In the genomic region with DNA sequence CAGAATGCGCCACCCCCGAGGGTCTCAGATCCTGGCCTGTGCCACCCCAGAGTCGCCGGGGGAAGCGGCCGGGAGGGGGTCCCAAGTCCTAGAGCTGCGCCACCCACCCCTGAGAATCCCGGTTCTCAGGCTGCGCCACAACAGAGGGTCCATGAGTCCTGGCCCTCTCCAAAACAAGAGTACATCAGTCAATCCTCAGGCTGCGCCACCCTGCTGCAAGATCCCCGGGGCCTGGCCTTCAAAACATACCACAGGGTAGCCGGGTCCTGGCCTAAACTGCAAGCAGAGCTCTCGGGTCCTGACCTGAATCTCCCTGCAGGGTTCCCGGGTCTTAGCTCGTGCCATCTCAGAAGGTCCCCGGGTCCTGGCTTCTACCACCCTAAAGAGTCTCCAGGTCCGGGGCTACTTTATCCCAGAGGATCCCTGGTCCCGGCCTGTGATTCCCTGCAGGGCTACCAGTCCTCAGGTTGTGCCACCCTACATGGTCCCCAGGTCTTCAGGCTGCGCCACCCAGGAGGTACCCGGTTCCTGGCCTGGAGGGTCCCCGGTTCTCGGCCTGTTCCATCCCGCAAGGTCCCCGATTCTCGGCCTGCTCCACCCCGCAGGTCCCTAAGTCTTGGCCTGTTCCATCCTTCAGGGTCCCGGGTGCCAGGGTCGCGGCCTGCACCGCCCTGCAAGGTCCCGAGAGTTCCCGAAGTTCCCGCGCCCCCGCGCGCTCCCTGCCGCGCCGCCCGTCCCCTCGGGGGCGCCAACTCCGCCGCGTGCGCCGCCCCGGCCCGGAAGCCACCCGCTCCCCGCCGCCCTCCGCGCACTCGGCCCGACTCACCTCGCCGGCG, we compare ENCODE assay signal across 8 mouse cellular contexts. TPM values are rescaled to one million over a fixed set of nuclear protein-coding genes. Genes with fewer than 3 reads are reported as not detected.
DNase-seq lines count a peak whose midpoint lies in the region; ATAC-seq and TF ChIP-seq lines count a peak whose summit lies in the region.

No protein-coding gene starts in this region.

- peak overlapping the region; percentile 82 for H3K9ac ChIP-seq in intestine, embryonic 14.5 days (ENCODE audit: low read length)
- peak overlapping the region; percentile 82 for H3K9ac ChIP-seq in limb, embryonic 15.5 days
- H3K9ac ChIP-seq in stomach, embryonic 15.5 days, result peak overlapping the region; percentile 88

- H3K79me2 ChIP-seq in myocyte (ENCODE audit: control insufficient read depth, insufficient read depth), result peaks cover 47% of the 10 kb centered on the region

- peak; percentile 52 for ATAC-seq in intestine, embryonic 14.5 days (replicated peaks; ENCODE audit: low FRiP score, low TSS enrichment, low read depth)
- no peak for ATAC-seq in limb, embryonic 15.5 days (ENCODE audit: insufficient number of reproducible peaks, low FRiP score, low TSS enrichment, low read depth)
- peak; percentile 23 for ATAC-seq in stomach, embryonic 15.5 days (ENCODE audit: insufficient read depth, low FRiP score, low read depth)

- TF ChIP-seq POLR2A in cortical plate, adult 2 months (IDR thresholded peaks at IDR 0.05; ENCODE audit: extremely low read depth, insufficient read depth, low read length), result no peak
- peak; percentile 10 for TF ChIP-seq POLR2A in myocyte (IDR thresholded peaks at IDR 0.05; ENCODE audit: insufficient read length, low read depth)

- no peaks in the 10 kb centered on the region for H3K9me3 ChIP-seq in intestine, embryonic 14.5 days (ENCODE audit: control insufficient read depth, low read length)
- H3K9me3 ChIP-seq in limb, embryonic 15.5 days, result no peaks in the 10 kb centered on the region
- no peaks in the 10 kb centered on the region for H3K9me3 ChIP-seq in stomach, embryonic 15.5 days

- H3K27me3 ChIP-seq in intestine, embryonic 14.5 days (replicated peaks; ENCODE audit: control insufficient read depth, insufficient read depth, low read length), result no peaks in the 10 kb centered on the region
- no peaks in the 10 kb centered on the region for H3K27me3 ChIP-seq in limb, embryonic 15.5 days
- no peaks in the 10 kb centered on the region for H3K27me3 ChIP-seq in myocyte (ENCODE audit: control insufficient read depth, insufficient read depth, insufficient read length)
- H3K27me3 ChIP-seq in stomach, embryonic 15.5 days (replicated peaks), result no peaks in the 10 kb centered on the region

- H3ac ChIP-seq in myocyte (ENCODE audit: control insufficient read depth, insufficient read length), result peak overlapping the region; percentile 91

- H3K4me3 ChIP-seq in cortical plate, adult 2 months (ENCODE audit: insufficient read depth, low read length), result peak overlapping the region; percentile 69
- peak overlapping the region; percentile 85 for H3K4me3 ChIP-seq in intestine, embryonic 14.5 days (ENCODE audit: low read depth, low read length)
- peak overlapping the region; percentile 84 for H3K4me3 ChIP-seq in limb, embryonic 15.5 days
- H3K4me3 ChIP-seq in myocyte, result peak overlapping the region; percentile 82
- H3K4me3 ChIP-seq in stomach, embryonic 15.5 days (replicated peaks), result peak overlapping the region; percentile 88

- peak overlapping the region; percentile 87 for H3K4me2 ChIP-seq in intestine, embryonic 14.5 days (ENCODE audit: low read length)
- peak overlapping the region; percentile 82 for H3K4me2 ChIP-seq in limb, embryonic 15.5 days
- H3K4me2 ChIP-seq in myocyte (ENCODE audit: low read depth), result peak overlapping the region; percentile 97
- H3K4me2 ChIP-seq in stomach, embryonic 15.5 days, result peak overlapping the region; percentile 92

- H3K4me1 ChIP-seq in cortical plate, adult 2 months (ENCODE audit: control insufficient read depth, insufficient read depth, low read length), result peaks cover 22% of the 10 kb centered on the region
- H3K4me1 ChIP-seq in intestine, embryonic 14.5 days (replicated peaks; ENCODE audit: control insufficient read depth, insufficient read depth, low read length), result peaks cover 48% of the 10 kb centered on the region
- peaks cover 58% of the 10 kb centered on the region for H3K4me1 ChIP-seq in limb, embryonic 15.5 days
- peaks cover 53% of the 10 kb centered on the region for H3K4me1 ChIP-seq in stomach, embryonic 15.5 days

- TF ChIP-seq CTCF in cortical plate, adult 2 months (IDR thresholded peaks at IDR 0.05; ENCODE audit: extremely low read depth, insufficient read depth, low read length), result no peak

- DNase-seq in 3134 (ENCODE audit: extremely low read depth, insufficient read length, low spot score), result peak; percentile 83
- DNase-seq in ZHBTc4 (ENCODE audit: low read depth, low spot score), result peak; percentile 59
- DNase-seq in gastrocnemius, postnatal 25 days, result peak; percentile 66
- peak; percentile 86 for DNase-seq in intestine, embryonic 14.5 days (ENCODE audit: low spot score)

- peak overlapping the region; percentile 78 for H3K27ac ChIP-seq in cortical plate, adult 2 months (ENCODE audit: insufficient read depth, low read length)
- peak overlapping the region; percentile 97 for H3K27ac ChIP-seq in intestine, embryonic 14.5 days (ENCODE audit: low read depth)
- H3K27ac ChIP-seq in limb, embryonic 15.5 days, result peak overlapping the region; percentile 97
- H3K27ac ChIP-seq in stomach, embryonic 15.5 days, result peak overlapping the region; percentile 95

- no peaks in the 10 kb centered on the region for H3K36me3 ChIP-seq in intestine, embryonic 14.5 days (ENCODE audit: control insufficient read depth, insufficient read depth, low read length)
- H3K36me3 ChIP-seq in limb, embryonic 15.5 days, result no peaks in the 10 kb centered on the region
- H3K36me3 ChIP-seq in myocyte (ENCODE audit: control insufficient read depth, insufficient read depth), result no peaks in the 10 kb centered on the region
- H3K36me3 ChIP-seq in stomach, embryonic 15.5 days, result no peaks in the 10 kb centered on the region

- under 1% methylated on average over 59 of the region's 60 CpGs for WGBS in intestine, embryonic 14.5 days
- under 1% methylated on average over 60 of the region's 60 CpGs for WGBS in limb, embryonic 15.5 days
- WGBS in stomach, embryonic 15.5 days, result under 1% methylated on average over 60 of the region's 60 CpGs

TF ChIP-seq in myocyte, 11 proteins besides CTCF, POLR2A, EP300 and RAD21:
- TF ChIP-seq MAX (IDR thresholded peaks at IDR 0.05; ENCODE audit: low read depth), result no peak
- TF ChIP-seq E2F4 (IDR thresholded peaks at IDR 0.05; ENCODE audit: insufficient read depth), result peak; percentile 14

RNA-seq across cellular contexts. Expression of a gene that starts 0.6 kb away (rescaled TPM):
- polyA plus RNA-seq in cortical plate, adult 2 months (2012; rRNA removed), result 74.6 and 76.1 TPM in 2 replicates
- total RNA-seq in gastrocnemius, postnatal 25 days (2021), result 100 to 1,000 TPM in 1 of 2 experiments, 10 to 100 TPM in 1; 92.7 to 108 TPM
- 26.1 and 27.5 TPM in 2 replicates for polyA plus RNA-seq in intestine, embryonic 14.5 days (2014; fragmentation: Nextera tagmentation; extraction: Ambion mirVana)
- polyA plus RNA-seq in limb, embryonic 15.5 days (2015; fragmentation: Nextera tagmentation; extraction: Ambion mirVana), result 32.7 and 34.1 TPM in 2 replicates
- 127 TPM for polyA plus RNA-seq in myocyte (2012; fragmentation: generic; extraction: Trizol)
- 26.7 and 32.5 TPM in 2 replicates for polyA plus RNA-seq in stomach, embryonic 15.5 days (2015; fragmentation: Nextera tagmentation; extraction: Ambion mirVana)
